Mouse (Mus musculus) cerebral cortex, adult 2 months (tissue): Measurements from ENCODE around the gene Pde12.

Experiments
- WGBS: fragments of 180-500 bp; shearing (Covaris S2); methylation state at CpG from one replicate; pipeline ENCODE4 v1.1.7; 2018; 5-methylcytosine and 5-hydroxymethylcytosine counted together

Pde12 gene

GRCm38 (mm10) chr14:26669292-26670073 lies at the start of gene Pde12:
Gene Pde12 (minus strand): TSS chr14:26669883.
- under 1% methylated on average over 70 of the region's 70 CpGs for WGBS

- whole genome bisulfite sequencing, result 90% methylated on average over 5 of the region's 5 CpGs
These were observed 35.6 kb upstream of the Pde12 start for GRCm38 (mm10) chr14:26705246-26705645.

- 79% methylated on average over 3 of the region's 3 CpGs for WGBS
These were observed 23.3 kb upstream of the Pde12 start, which contains the start of gene Dnah12 for GRCm38 (mm10) chr14:26692974-26693373. Gene Dnah12 (plus strand): TSS chr14:26693274.

GRCm38 (mm10) chr14:26691363-26691762 lies 21.7 kb upstream of the Pde12 start:
- 45% methylated on average over 2 of the region's 2 CpGs for WGBS

- WGBS, result 75% methylated on average over 2 of the region's 2 CpGs
These were observed 21.0 kb upstream of the Pde12 start for GRCm38 (mm10) chr14:26690727-26691126.

GRCm38 (mm10) chr14:26675791-26676190 lies 6.1 kb upstream of the Pde12 start:
- 80% methylated on average over 5 of the region's 5 CpGs for WGBS

GRCm38 (mm10) chr14:26675371-26675770 lies 5.7 kb upstream of the Pde12 start:
- WGBS, result 15% methylated on average over 12 of the region's 12 CpGs

- WGBS, result 90% methylated on average over 2 of the region's 2 CpGs
These were observed 4.9 kb upstream of the Pde12 start for GRCm38 (mm10) chr14:26674476-26675169.

GRCm38 (mm10) chr14:26671870-26672615 lies 2.4 kb upstream of the Pde12 start:
- WGBS, result 60% methylated on average over 17 of the region's 17 CpGs

GRCm38 (mm10) chr14:26668371-26669291 lies 1.1 kb downstream of the Pde12 start:
- WGBS, result under 1% methylated on average over 73 of the region's 73 CpGs

GRCm38 (mm10) chr14:26667991-26668370 lies 1.7 kb downstream of the Pde12 start:
- 18% methylated on average over 6 of the region's 6 CpGs for WGBS

GRCm38 (mm10) chr14:26663851-26664250 lies 5.8 kb downstream of the Pde12 start:
- WGBS, result 87% methylated on average over 2 of the region's 2 CpGs

GRCm38 (mm10) chr14:26662488-26662887 lies 7.2 kb downstream of the Pde12 start:
- 82% methylated on average over 2 of the region's 2 CpGs for WGBS

GRCm38 (mm10) chr14:26662016-26662415 lies 7.7 kb downstream of the Pde12 start:
- 80% methylated on average over 3 of the region's 3 CpGs for WGBS

GRCm38 (mm10) chr14:26660233-26660632 lies 9.4 kb downstream of the Pde12 start:
- 59% methylated on average over 1 of the region's 1 CpGs for WGBS

GRCm38 (mm10) chr14:26647811-26648210 lies 21.9 kb downstream of the Pde12 start:
- WGBS, result 70% methylated on average over 2 of the region's 2 CpGs

- 46% methylated on average over 5 of the region's 5 CpGs for whole genome bisulfite sequencing
These were observed 23.6 kb downstream of the Pde12 start for GRCm38 (mm10) chr14:26645989-26646650.

GRCm38 (mm10) chr14:26643006-26643624 lies 26.6 kb downstream of the Pde12 start:
- WGBS, result 65% methylated on average over 3 of the region's 3 CpGs

- 5% methylated on average over 2 of the region's 2 CpGs for WGBS
These were observed 29.7 kb downstream of the Pde12 start for GRCm38 (mm10) chr14:26639961-26640360.

GRCm38 (mm10) chr14:26639251-26639650 lies 30.4 kb downstream of the Pde12 start:
- WGBS, result under 1% methylated on average over 11 of the region's 11 CpGs
